Mouse (Mus musculus) cerebellum, adult 18-20 months (tissue): ENCODE data around the gene Pm20d1.
A peak's percentile ranks its signal among the peaks of the same experiment; 100 is the strongest.
"Not testable (repeated sequence)": the region's sequence is repeated elsewhere in the genome, so short reads cannot be mapped to it uniquely, and the experiment has no call there.

ENCODE experiments used
- DNase-seq, 2 experiments: peaks; one replicate each; pipeline ENCODE4 v3.0.0; 2021

Pm20d1 gene

DNA sequence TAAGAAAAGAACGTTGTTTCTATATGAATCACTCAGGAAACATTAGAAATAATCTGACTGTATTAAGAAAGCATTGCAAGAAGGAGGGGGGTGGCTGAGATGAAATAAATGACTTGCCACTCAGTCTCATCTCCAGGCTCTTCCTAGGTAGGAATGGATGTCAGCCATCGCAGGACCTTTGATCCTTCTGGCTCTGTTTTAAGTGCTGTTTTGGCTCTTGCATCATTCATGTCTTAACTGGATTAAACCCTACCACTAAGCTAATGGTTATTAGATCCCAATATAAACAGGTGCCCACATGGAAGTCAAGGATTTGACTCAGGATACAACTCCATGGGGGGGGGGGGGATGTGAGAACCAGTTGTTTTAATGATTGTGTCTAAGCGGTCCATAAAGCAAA lies 2.0 kb upstream of the Pm20d1 start:
- no peak for DNase-seq

DNA sequence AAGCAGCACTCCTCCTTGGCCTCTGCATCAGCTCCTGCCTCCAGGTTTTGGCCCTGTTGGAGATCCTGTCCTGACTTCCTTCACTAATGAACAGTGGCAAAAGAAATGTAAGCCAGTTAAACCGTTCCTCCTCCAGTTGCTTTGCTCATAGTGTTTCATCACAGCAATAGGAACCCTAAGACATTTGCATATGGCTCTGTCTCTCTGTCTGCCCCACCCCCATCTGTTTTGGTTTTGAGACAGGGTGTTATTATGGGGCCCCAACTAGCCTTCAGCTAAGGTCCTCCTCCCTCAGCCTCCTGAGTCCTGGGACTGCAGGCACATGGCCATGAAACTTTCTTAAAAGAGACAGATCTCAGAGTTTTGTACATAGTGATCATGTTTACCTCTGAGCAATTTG lies 2.8 kb downstream of the Pm20d1 start:
- DNase-seq: no peak

DNA sequence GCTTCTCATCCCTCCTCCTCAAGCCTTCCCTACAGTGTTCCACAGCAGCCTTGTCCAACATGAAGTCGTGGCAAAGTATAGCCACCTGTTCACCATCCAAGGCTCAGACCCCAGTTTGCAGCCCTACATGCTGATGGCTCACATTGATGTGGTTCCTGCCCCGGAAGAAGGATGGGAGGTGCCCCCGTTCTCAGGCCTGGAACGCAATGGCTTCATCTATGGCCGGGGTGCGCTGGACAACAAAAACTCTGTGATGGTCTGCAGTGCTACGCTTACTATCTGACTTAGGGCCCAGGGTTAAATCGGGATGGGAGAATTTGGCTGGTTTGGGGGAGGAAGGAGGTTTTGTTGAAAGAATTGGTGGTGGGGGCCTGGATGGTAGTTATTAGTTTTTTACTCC lies 3.9 kb downstream of the Pm20d1 start:
- DNase-seq: no peak

DNA sequence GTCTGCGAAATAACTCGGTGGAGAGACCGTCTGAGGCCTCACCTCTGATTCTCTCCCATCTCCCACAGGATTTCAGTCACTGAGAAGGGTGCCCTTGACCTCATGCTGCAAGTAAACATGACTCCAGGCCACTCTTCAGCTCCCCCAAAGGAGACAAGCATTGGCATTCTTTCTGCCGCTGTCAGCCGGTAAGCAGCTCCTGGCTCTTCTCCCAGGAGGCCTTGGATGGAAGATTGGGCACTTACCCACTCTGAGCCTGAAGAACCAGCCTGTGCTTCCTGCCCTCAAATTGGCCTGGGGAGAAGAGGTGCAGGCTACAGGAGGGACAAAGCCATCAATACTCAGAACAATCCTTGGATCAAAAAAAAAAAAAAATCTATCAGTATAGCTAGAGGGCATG lies 5.5 kb downstream of the Pm20d1 start:
- peak; percentile 12 to 19 for DNase-seq

DNA sequence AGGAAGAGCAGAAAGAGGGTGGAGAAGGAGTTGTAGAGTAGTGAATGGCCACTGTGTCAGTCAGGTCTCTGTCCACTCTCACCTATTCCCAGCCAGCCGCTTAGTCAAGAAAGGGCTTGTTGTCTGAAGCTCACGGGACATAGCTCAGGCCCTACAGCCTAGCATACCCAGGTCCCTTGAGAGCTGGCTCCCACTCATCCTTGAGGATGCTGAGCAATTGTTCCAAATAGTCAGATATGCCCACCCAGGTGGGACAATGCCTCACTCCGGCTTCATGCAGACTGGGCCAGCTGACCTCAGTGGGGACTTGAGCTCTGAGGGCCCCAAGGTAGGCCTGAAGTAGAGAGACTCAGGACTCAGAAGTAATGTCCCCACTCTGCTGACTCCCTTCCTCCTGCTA lies 7.0 kb downstream of the Pm20d1 start:
- no peak for DNase-seq

DNA sequence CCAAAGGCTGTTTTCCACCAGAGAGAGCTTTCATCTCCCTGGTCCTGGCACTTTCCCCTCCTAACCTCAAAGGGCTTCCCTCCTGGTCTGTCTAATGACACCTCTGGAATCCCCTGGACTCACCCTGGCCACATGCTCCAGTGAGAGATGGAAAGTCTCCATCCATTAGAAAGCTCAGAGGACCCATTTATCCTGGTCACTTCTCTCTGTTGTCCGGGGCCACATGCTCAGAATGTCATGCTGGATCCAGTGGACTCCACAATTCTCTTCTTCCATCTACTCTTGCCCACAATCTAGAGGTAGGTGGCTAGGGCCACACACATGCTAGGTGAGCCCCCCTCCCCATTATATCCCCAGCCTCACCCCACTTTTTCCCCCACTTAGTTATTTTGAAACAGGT lies 11.8 kb downstream of the Pm20d1 start:
- no peak for DNase-seq

DNA sequence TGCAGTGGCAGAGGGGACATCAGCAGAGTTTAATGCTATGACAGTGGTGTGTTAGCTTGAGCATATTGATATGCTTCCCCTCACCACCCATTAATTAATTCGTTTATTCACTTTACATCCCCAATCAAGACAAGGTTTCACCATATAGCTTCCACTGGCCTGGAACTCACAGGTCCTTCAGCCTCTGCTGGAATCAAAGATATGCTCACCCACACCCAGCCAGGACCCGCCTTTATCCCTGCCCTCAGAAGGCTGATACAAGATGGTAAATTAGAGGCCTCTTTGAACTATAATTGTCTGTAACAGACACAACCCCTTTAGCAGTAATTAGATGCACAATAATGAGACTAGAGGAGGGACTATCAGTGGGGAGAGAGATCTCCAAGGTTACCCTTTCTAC lies 12.5 kb downstream of the Pm20d1 start:
- no peak for DNase-seq

DNA sequence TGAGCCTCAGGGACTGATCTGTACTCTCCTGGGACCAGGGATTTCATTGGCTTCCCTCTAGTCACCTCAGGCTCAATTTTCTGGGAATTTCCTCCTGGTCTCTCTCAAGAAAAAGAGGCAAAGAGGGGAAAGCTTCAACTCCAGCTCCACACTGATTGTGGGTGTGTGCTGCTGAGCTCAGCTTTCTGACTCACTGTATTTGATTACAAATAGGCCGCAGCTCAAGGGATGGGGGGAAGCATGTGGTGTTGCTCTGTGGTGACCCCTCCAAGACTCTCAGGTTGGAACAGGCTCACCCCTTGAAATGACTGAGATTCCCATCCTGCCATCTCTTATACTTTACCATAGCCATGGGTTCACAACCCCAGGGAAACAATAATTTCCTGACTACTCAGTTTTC lies 14.2 kb downstream of the Pm20d1 start:
- no peak for DNase-seq

DNA sequence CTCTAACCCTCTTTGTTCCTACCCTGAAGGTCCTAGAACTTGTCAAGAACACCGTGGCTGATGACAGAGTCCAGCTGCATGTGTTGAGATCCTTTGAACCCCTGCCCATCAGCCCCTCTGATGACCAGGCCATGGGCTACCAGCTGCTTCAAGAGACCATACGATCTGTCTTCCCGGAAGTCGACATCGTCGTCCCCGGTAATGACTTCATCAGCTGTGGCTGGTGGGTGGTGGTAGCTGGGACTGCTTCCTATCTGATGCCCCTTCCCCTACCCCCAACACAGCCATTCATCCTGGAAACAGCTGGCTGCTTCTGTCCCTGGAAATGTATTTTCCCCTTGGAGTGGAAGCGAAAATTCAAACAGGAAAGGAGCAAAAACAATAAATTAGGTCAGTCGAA lies 14.8 kb downstream of the Pm20d1 start:
- DNase-seq: no peak

DNA sequence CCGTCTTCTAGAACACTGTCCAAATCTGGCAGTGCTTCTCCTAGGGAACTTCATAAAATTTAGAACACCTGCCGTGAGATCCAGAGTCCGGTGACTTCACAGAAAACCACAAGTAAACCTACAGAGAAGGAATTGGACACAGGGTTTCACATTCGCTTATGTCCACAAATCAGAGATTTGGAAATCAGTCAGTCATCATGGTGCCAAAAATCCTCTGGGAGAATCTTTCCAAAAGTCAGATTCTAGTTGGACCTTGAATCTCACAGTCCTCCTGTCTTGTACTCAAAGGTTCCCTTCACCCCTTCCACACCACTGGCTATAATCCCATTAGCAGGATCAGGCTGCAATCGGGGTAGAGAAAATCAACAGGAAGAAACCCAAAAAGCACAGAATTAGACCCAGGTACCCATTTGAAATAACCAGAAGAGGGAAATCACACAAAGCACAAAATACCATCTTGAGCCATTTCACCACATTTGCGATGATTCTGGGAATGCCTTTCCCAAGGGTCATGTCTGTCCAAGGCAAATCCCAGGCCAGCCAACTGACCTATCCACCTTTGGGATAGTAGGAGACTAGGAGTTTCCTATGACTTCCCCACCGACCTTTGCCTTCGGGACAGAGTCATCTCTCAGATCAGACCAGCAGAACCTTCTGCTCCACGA lies 15.6 kb downstream of the Pm20d1 start:
- DNase-seq: no peak

DNA sequence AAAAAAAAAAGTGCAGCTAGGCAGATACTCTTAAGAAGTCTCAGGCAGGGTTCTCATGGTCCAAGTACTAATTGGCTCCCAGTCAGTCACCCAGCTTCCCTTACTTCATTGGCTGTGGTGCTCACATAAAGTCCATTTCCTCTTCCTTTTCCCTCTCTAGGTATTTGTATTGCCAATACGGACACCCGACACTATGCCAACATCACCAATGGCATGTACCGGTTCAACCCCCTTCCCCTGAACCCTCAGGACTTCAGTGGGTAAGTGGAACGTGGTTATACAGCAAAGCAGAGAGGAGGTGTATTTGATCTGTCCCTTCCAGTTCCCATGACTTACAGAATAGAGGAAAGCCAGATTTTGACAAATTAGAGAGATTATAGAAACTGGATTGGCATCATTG lies 16.6 kb downstream of the Pm20d1 start:
- DNase-seq: no peak

DNA sequence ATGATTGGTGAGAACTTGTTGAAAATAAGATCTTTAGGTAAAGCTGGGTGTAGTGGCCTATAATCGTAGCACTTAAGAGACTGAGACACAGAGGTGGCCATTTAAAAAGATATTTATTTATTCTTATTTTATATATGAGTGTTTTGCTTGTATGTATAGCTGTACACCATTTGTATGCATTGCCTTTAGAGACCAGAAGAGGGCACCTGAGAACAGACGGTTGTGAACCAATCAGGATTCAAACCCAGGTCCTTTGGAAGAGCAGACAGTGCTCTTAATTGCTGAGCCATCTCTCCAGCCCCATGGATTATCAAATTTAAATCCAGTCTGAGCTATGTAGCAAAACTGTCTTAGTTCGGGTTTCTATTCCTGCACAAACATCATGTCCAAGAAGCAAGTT lies 17.0 kb downstream of the Pm20d1 start:
- no peak for DNase-seq

DNA sequence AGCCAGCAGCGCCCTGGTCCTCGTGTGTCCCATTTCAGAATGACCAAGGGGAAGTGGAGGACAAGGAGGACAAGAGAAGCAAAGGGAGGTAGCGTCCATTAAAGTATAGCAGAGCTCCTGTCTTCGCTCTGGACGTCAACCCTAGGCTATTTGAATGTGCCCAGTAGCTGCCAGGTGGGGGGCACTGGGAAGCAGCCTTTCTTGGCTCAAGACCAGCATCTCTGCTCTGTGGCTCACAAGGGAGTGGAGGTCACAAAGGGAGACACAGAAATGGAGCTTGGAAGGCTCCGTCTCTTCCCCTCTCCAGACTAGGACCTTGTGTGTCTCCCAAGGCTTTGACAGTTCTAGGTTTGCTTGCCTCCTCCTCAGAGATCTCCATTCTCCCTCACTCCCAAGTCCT lies 19.7 kb downstream of the Pm20d1 start:
- no peak for DNase-seq

DNA sequence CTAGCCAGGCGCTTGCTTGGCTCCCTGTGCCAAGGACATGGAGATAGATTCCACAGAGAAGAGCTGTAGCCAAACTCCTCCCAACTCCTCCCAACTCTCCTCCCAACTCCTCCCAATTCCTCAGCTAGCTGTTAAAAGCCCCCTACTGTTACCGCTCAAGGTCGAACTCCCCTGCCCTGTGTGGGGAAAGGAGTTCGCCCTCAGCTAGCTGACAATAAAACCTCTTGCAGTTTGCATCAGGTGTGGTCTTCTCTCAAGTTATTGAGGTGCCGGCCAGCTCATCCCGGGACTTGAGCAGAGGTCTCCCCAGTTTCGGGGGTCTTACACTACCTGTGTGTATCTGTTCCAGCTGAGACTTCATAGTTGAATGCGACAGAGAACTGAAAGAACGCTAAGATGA lies 23.2 kb downstream of the Pm20d1 start:
- not testable (repeated sequence) for DNase-seq

DNA sequence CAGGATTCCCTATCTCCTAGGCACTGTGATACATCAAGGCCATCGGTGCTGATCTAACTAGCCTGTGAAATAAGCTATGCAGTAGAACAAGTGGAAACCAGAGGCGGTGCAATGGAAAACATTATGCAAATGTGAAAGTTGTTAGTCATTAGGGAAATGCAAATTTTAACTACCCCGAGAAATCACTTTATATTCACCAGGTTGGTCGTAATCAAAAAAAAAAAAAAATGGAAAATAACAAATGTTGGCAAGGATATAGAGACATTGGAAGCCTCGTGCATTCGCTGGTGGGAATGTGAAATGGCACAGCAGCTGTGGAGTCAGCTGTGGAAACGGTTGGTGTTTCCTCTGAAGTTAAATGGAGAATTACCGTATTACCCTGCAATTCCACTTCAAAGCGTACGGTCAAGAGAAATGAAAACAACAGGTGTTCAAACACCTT lies 23.7 kb downstream of the Pm20d1 start:
- DNase-seq: no peak

DNA sequence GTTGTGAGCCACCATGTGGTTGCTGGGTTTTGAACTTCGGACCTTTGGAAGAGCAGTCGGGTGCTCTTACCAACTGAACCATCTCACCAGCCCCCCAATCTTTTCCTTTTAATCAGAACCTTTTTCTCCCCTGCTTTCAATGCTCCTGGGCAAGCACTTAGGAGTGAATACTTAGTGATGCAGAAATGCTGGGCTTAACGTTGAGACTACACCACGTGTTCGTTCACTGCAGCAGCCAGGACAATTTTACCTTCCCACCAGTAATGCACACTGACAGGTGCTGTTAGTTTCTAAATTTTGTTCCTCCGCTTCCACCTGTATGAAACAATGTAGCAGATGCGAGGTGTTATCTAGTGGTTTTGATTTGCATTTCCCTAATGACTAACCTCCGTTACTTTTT lies 25.1 kb downstream of the Pm20d1 start:
- no peak for DNase-seq

DNA sequence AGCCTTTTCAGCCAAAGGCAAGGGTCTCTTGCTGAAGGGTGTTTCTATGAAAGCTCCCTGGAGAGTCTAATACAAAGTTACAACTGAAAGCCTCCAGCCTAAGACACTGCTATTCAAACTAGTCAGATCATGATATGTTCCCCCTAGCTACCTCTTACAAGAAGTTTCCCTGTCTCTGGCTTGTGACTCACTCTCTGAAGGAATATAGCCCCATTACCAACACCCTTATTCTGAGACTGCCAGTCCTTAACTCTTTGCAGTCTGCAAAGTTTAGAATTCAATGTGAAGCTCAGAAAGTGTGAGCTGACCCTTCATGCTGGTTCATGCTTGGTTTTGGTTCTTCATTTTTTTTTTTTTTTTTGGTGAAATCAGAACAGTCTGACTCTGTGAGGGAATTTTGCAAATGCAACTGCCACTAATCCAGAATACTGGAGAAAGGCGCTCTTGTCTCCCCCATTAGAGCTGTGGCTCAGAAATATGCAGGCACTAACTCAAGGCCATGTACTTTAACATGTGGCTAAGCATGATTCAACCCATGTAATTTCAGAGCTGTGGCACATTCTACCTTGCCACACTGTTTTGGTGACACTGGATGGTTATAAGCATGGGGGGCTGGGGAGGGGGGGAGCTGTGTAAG lies 25.8 kb downstream of the Pm20d1 start:
- DNase-seq: no peak

DNA sequence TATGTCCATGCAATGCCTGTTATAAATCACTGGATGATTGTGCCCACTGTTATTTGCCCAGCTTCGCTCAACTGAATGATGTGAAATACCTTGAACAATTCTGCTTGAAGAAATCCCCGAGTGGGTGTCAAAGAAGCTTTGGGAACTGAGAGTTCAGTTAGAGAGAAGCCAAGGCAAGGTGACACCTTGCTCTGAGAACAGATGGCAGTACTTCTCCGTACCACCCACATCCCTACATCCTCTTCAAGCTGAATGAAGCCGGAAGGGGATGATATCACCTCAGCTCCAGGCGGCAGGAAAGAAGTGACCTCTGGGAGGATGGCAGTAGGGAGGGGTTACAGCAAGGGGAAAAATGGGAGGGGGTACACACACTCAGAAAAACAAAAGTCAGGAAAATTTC lies 26.4 kb downstream of the Pm20d1 start:
- no peak for DNase-seq

DNA sequence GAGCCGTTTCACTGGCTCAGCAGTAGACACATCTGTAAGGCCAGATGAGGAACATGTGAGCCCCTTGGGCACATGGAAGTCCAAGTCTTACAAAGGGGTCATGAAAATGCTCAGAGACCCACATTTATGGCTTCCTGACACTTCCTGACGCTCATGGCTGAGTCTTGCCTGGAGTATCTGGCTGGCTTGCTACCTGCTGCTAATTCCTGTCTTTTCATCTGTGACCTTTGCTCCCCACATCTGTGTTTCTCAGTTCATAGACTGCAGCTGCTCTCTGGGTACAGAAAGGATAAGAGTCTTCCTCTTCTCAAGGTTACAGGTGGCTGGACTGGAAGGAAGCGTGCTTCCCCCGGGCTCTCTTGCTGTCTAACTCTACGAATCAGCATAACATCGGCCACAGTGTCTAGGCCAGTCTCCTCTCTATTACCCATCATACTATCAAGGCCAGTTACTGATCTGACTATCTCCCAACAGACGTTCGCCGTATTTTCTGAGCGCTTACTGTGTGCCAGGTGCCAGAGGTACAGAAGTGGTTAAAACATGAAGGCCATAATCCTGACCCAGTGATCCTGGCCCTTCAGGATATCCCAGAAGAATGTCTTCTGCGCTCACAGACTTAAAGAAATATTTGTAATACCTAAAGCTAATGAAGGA lies 27.5 kb downstream of the Pm20d1 start:
- DNase-seq: no peak

DNA sequence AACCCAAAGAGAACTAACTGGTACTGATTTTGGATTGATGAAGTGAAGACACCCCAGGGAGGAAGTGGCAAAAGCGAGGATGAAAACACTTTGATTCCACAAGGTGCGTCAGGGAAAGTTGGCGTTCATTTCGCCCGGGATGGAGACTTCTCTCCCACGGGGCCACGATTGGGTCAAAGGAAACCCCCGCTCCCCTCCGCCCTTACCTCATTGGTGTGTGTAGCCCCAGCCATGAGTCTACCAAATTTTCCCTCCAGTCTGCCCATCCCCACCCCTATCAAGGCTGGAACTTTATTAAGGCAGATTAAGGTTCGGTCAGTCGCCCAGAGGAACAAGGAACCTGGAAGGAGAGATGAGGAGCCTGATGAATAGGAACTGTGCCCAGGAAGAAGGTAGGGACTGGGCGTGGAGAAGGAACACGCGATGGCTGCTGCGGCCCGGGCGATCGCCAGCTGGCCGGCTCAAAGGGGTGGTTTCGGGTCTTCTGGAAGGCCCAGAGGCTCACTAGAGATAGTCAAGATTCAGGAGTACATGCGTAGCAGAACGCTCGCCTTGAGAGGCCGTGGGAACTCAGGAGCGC lies 30.1 kb downstream of the Pm20d1 start, which contains the start of gene Slc41a1:
Slc41a1 (plus strand) TSS at position 287 of the 580 bp plus-strand sequence.
- no peak for DNase-seq

DNA sequence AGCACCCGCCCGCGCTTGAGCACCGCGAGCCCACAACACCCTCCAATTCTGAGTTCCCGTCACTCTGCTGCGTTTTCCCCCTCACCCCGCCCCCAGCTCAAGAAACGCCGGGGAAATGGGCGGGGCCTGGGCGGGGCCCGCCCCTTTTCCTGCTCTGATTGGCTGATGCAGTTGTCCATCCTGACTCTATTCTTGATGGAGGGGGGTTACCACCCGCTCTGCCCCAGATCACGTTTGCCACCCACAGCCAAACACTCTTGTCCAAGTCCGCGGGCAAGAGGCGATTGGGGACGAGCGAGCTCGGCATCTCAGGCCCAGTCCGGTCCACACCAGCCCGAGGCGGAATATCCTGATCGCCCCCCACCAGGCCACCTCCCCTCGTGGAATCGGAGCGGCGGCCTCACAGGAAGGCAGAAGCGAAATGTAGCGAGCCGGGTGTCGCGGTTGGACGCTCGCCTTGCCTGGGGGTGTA lies 30.6 kb downstream of the Pm20d1 start:
- peak; percentile 89 to 93 for DNase-seq

DNA sequence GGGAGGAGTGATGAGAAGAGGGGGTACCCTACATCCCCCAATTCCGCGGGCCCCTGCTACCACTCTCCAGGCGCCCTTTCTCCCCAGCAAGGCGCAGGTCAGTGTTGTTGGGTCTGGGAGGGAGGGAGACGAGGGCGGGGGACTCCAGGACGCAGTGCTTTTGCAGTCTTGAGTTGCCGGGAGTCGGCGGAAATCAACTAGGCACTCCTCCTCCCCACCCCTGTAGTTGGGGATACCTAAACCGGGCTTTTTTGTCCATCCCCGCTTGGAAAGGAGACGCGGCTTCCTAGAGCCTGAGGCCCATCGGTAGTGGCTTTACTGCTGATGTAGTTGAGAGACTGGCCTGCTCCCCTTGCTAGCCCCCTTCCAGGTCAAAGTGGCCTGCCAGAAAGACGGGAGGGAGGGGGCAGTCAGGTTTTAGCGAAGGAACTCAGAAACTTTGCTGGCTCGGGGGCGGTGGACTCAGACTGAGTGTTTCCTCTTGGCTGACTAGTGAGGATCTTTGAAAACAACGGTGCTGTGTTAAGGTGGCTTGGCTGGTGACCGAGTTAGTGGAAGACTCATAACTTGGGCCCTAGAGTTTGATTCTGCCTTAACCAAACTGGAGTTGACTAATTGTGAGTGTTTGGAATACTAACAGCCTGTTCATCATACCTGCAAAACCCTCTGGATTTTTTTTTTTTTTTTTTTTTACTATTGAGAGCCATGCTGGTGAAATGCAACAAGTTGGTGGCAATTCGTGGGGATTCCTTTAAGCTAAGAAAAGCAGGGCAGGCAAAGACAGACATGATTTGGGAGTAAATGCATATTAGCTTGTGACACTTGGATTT lies 31.3 kb downstream of the Pm20d1 start:
- peak in 1 of 2 experiments; percentile 45 for DNase-seq

DNA sequence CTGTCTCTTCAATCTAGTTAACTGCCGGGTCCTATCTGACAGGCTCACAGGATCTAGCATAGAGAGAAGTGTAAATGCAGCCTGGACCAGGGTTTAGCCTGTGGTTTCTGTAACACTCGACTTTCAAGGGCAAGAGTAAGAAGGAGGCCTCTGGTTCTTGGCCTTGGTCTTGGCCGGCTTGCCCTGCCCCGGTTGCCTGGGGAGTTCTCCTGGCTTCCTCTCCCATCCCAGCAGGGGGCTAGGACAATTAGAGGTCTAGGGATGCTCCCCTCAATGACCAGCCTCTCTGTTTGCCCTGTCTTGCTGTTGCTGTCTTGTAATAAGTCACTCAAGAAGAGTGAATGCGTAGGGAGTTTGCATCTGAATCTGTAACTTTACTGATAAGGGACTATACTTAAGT lies 32.1 kb downstream of the Pm20d1 start:
- DNase-seq: peak in 1 of 2 experiments; percentile 40
